In genomic region chr5:123143971-123144745, GRCm38 (mm10) we compare ENCODE assay signal across 7 mouse cellular contexts. TPM values are rescaled to one million over a fixed set of nuclear protein-coding genes. Genes with fewer than 3 reads are reported as not detected.
DNase-seq lines count a peak whose midpoint lies in the region; ATAC-seq and TF ChIP-seq lines count a peak whose summit lies in the region.

No protein-coding gene starts in this region.

- DNase-seq in lung, postnatal 10 days: no peak
- DNase-seq in induced T-regulatory cell, adult 2 months (ENCODE audit: low read depth): peak; percentile 74
- DNase-seq in neural tube, embryonic 10.5 days (ENCODE audit: extremely low spot score, low spot score): peak; percentile 31
- no peak for DNase-seq in urinary bladder, postnatal 4 days (ENCODE audit: low spot score in 2 of 2)

- H3K9me3 ChIP-seq in lung, embryonic 15.5 days: no peaks in the 10 kb centered on the region

- H3K4me3 ChIP-seq in lung, embryonic 15.5 days: peak overlapping the region; percentile 93
- H3K4me3 ChIP-seq in embryonic fibroblast, embryonic 13.5 days (ENCODE audit: insufficient read depth, low read length): peak overlapping the region; percentile 82

- no peak for ATAC-seq in lung, embryonic 15.5 days (ENCODE audit: borderline replicate concordance, extremely low read depth, low FRiP score, low TSS enrichment)
- no peak for ATAC-seq in activated CD4-positive, CD25-positive, alpha-beta regulatory T cell, adult 4 months

- TF ChIP-seq CTCF in embryonic fibroblast, embryonic 13.5 days (IDR thresholded peaks at IDR 0.05; ENCODE audit: borderline replicate concordance, insufficient read depth, low read length): no peak

- H3K27ac ChIP-seq in lung, embryonic 15.5 days: peak overlapping the region; percentile 100; the same call in 1 of the 2 replicates
- no peak overlapping the region for H3K27ac ChIP-seq in embryonic fibroblast, embryonic 13.5 days (ENCODE audit: insufficient read depth, low read length)

- no peak for TF ChIP-seq POLR2A in embryonic fibroblast, embryonic 13.5 days (IDR thresholded peaks at IDR 0.05; ENCODE audit: low read depth, low read length)

- peaks cover 34% of the 10 kb centered on the region for H3K36me3 ChIP-seq in lung, embryonic 15.5 days

- WGBS in lung, embryonic 15.5 days: 4% methylated on average over 17 of the region's 17 CpGs

- H3K9ac ChIP-seq in lung, embryonic 15.5 days: peak overlapping the region; percentile 99

- peak overlapping the region; percentile 99 for H3K4me2 ChIP-seq in lung, embryonic 15.5 days

- peaks cover 39% of the 10 kb centered on the region for H3K4me1 ChIP-seq in lung, embryonic 15.5 days
- peaks cover 12% of the 10 kb centered on the region; the same call in 1 of the 2 replicates for H3K4me1 ChIP-seq in embryonic fibroblast, embryonic 13.5 days (ENCODE audit: control insufficient read depth, insufficient read depth, low read length)

- H3K27me3 ChIP-seq in lung, embryonic 15.5 days: no peaks in the 10 kb centered on the region

RNA-seq across cellular contexts. Expression of gene Setd1b, which starts 2.2 kb away (rescaled TPM):
- polyA plus RNA-seq in lung, embryonic 15.5 days (2015; fragmentation: Nextera tagmentation; extraction: Ambion mirVana): 8.7 and 9.2 TPM in 2 replicates
- polyA plus RNA-seq in embryonic fibroblast, embryonic 13.5 days (2011; ENCODE audit: insufficient read length, low read depth, missing spikeins): 12.4 and 15.1 TPM in 2 replicates
- polyA plus RNA-seq in activated CD4-positive, CD25-positive, alpha-beta regulatory T cell, adult 4 months (2017; shearing (Covaris generic)): 10 to 100 TPM; 12.5 to 12.9 TPM

RNA-seq across cellular contexts. Expression of gene Rhof, which starts 11.7 kb away (rescaled TPM):
- 2.7 and 2.8 TPM in 2 replicates for polyA plus RNA-seq in lung, embryonic 15.5 days (2015; fragmentation: Nextera tagmentation; extraction: Ambion mirVana)
- polyA plus RNA-seq in embryonic fibroblast, embryonic 13.5 days (2011; ENCODE audit: insufficient read length, low read depth, missing spikeins): 2.3 and 2.4 TPM in 2 replicates
- polyA plus RNA-seq in activated CD4-positive, CD25-positive, alpha-beta regulatory T cell, adult 4 months (2017; shearing (Covaris generic)): 10 to 100 TPM; 54.3 to 75.1 TPM

RNA-seq across cellular contexts. Expression of gene Psmd9, which starts 25.1 kb away (rescaled TPM):
- polyA plus RNA-seq in lung, embryonic 15.5 days (2015; fragmentation: Nextera tagmentation; extraction: Ambion mirVana): 85.3 and 88.7 TPM in 2 replicates
- 23.0 and 28.4 TPM in 2 replicates for polyA plus RNA-seq in embryonic fibroblast, embryonic 13.5 days (2011; ENCODE audit: insufficient read length, low read depth, missing spikeins)
- polyA plus RNA-seq in activated CD4-positive, CD25-positive, alpha-beta regulatory T cell, adult 4 months (2017; shearing (Covaris generic)): 10 to 100 TPM; 31.6 to 42.2 TPM

RNA-seq across cellular contexts. Expression of gene Hpd, which starts 38.4 kb away (rescaled TPM):
- 0.72 TPM in 1 of 2 replicates, not detected in the other for polyA plus RNA-seq in lung, embryonic 15.5 days (2015; fragmentation: Nextera tagmentation; extraction: Ambion mirVana)
- not detected in 2 replicates for polyA plus RNA-seq in embryonic fibroblast, embryonic 13.5 days (2011; ENCODE audit: insufficient read length, low read depth, missing spikeins)
- polyA plus RNA-seq in activated CD4-positive, CD25-positive, alpha-beta regulatory T cell, adult 4 months (2017; shearing (Covaris generic)): not detected

Comparison
In these comparisons a context has a peak if more than half of its experiments do, and no peak if none do; other contexts are left out.
1. DNase-seq: peak in induced T-regulatory cell, adult 2 months (single experiment) and neural tube, embryonic 10.5 days (single experiment); none in lung, postnatal 10 days (single experiment) and urinary bladder, postnatal 4 days (0 of 2).
2. RNA of gene Rhof, which starts 11.7 kb away (polyA plus RNA-seq): 54.3 to 75.1 TPM in activated CD4-positive, CD25-positive, alpha-beta regulatory T cell, adult 4 months; 2.7 to 2.8 TPM in lung, embryonic 15.5 days and 2.3 to 2.4 TPM in embryonic fibroblast, embryonic 13.5 days; every median in the first group is over 10 times any median in the second.